Mouse (Mus musculus) brain, embryonic 14.5 days (tissue): Measurements from ENCODE around the gene Krtap31-2.

ENCODE experiments used
- CTCF ChIP-seq: fragments of 200-500 bp; IDR thresholded peaks from 2 replicates; pipeline ENCODE4 v1.5.1; 2012; ENCODE audit warnings: inconsistent platforms, mild to moderate bottlenecking, moderate library complexity, borderline replicate concordance; ENCODE audit not compliant: insufficient read depth, insufficient read length; ENCODE audit errors: extremely low read depth
- POLR2A ChIP-seq: fragments of 200-500 bp; IDR thresholded peaks from 2 replicates; pipeline ENCODE4 v1.6.1; 2012; ENCODE audit warnings: mild to moderate bottlenecking, inconsistent platforms, borderline replicate concordance; ENCODE audit not compliant: poor library complexity, insufficient read depth, insufficient read length, severe bottlenecking; ENCODE audit errors: extremely low read depth

DNA sequence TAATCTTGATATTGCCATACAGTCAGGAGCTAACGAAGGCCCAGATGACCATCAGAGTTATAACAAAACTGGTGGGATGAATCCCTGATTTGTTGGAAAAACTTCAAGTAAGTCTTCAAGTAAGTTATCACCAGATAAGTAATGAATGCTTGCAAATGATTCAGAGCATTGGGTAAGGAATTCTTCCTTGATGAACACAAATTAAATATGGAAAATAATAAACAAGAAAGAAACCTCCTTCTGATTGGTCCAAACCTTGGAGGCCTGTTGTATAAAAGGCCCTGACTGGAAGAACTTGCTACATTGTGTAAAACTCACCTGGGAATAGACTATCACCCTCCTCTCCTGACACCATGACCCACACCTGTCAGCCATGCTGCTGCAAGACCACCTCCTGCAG is at the start of gene Krtap31-2:
- TF ChIP-seq CTCF = no peak
- no peak for TF ChIP-seq POLR2A
